Mouse (Mus musculus) heart, postnatal 0 days (tissue): Measurements from ENCODE around the gene Cstf2t.

Source experiments
- CTCF ChIP-seq: IDR thresholded peaks from 2 replicates; pipeline ENCODE4 v1.5.1; 2016; ENCODE audit warnings: antibody characterized with exemption, control low read depth, low read depth
- EP300 ChIP-seq: IDR thresholded peaks from 2 replicates; pipeline ENCODE4 v1.6.1; 2016; ENCODE audit warnings: antibody characterized with exemption, low read depth

DNA sequence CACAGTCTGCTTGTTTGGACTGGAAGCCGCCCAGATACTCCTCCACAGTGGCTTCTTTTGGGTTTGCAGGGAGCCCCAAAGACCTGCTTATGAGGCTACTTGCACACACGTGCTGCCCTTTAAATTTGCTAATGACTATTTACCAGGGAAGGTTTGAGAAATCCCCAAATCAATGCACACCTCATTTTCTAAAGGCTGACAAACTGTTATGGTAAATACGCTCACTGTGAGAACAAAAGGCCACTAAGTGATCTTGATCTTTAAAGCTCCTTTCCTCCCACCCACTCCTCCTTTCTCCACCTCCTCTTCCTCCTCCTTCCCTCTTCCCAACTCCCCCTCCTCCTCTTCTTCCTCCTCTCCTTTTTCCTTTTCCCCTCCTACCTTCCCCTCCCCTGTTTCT lies 23.4 kb downstream of the Cstf2t start:
- no peak for TF ChIP-seq CTCF
- TF ChIP-seq EP300 = no peak
